Mouse (Mus musculus): ENCODE measurements around the gene Mib2.
"Not testable (repeated sequence)": the region's sequence is repeated elsewhere in the genome, so short reads cannot be mapped to it uniquely, and the experiment has no call there.

Gene Mib2

DNA sequence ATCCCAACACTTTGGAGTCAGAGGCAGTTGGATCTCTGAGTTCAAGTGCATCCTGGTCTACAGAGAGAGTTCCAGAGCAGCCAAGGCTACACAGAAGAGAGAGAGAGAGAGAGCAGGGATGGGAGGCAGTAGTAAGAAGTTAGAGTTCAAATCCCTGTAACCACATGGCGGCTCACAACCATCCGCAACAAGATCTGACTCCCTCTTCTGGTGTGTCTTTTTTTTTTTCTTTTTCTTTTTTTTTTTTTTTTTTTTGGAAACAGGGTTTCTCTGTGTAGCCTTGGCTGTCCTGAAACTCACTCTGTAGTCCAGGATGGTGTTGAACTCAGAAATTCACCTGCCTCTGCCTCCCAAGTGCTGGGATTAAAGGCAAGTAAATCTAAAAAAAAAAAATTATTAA is 3.1 kb upstream of the Mib2 start:
- in situ Hi-C loops (cut with MboI, MseI), result no loop called here

DNA sequence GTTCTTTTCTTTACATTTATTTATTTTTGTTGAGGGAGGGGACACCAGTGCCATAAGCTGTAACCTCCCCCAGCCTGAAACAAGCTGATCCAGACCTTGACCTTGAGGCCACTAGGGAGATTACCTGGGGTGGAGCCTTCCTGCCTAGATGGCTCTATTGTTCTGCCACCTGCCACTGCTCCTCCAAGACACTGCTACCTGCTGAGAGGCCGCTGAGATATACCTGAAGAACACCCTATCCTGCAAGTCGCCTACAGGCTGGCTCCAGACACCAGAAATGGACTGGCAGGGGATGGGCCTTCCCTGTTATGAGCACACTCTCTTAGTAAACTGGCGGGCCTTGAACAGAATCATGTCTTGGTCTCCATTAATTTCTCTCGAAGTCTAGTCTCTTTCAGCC is 1.2 kb upstream of the Mib2 start:
- in situ Hi-C loops (cut with MboI, MseI), result not testable (repeated sequence)

DNA sequence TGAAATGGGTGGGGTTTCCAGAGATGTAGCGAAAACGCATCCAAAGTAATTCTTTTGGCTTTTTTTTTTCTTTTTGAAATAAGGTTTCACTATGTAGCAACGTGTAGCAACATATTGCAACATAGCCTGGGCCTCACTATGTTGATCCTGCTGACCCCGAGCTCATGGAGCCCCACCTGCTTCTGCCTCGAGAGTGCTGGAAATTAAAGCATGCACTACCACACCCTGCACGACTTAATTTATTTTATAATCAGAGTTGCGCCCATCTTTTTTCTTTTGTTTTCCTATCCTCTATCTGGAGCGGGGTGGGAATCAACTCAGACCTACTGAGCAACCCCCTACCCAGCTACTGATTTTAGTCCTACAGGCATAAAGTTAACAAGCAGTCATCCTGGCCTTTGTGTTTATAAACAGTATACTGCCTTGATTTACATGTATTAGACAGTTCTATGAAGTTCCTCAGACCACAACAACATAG is 639 bp upstream of the Mib2 start:
- in situ Hi-C loops (cut with MboI, MseI), result no loop called here

DNA sequence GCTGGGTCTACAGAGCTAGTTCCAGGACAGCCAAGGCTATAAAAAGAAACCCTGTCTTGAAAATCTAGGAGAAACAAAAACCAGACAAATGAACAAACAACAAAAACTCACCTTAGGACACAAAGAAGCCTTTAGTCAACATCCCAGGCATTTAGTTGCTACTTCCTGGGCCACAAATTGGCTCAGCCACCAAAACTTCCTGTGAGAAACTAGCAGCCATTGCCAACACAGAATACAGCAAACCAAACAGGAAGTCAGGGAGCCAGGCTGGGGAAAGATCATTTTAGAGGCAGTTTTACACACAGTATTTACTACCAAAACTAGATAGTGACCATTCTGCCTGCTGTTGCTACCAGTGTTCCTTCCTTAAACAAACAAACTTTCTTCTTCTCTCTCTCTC is 2.1 kb downstream of the Mib2 start:
- in situ Hi-C loops (cut with MboI, MseI), result no loop called here

DNA sequence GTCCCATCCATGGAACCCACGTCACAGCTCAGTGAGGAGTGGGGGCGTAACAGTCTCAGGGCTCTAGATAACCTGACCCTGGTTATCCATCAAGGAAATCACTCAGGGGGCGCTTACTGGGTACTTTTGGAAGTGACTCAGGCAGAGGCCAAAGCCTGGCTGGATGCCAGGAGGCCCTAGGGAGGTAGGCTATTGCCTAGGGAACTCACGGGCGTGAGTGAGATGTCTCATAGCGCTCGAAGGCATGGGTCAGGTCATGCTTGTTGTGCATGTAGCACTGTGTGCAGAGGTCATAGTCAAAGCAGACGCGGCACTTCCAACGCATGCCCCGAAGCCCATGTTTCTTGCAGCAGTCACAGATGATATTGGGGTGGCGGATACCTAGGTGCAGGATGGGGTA is 8.4 kb downstream of the Mib2 start:
- in situ Hi-C loops (cut with MboI, MseI), result no loop called here

DNA sequence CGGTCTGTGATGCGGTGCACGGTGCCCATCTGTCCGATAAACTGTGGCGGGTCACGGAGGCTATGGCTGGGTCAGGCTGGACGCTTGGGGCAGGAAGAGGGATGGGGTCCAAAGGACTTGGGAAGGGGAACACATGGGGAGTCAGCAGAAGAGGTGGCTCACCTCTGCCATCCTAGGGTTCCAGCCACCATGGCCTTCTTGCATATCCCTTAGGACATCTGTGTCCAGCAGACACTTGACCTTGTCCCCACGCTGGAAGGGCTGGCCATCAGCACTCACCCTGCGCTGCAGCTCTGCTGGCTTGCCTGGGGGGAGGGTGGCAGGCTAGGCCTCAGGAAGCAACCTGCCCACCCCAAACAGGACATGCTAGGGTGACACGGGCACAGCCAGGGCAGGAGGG is 10.0 kb downstream of the Mib2 start:
- in situ Hi-C loops (cut with MboI, MseI), result no loop called here

DNA sequence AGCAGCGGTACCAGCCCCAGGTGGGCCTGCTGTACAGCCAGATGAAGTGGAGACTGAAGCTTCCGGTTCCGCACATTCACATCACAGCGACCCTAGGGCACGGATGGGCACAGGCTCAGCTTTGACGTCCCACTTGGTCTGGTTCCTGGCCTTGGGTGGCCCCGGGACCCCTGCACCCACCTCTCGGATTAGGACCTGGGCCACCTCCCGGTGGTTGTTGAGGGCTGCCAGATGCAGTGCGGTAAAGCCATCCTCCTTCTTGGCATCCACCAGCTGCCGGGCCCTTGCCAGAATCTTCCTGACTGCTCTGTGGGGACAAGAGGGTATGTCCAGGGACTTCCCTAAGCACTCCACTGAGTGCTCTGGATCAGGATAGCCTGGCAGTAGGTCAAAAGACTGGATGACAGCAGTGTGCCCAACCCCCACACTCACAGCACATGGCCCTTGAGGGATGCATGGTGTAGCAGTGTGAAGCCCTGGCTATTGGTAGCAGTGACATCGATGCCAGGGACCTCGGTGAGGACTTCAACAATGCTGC is 12.7 kb downstream of the Mib2 start:
- in situ Hi-C loops (cut with MboI, MseI), result no loop called here

DNA sequence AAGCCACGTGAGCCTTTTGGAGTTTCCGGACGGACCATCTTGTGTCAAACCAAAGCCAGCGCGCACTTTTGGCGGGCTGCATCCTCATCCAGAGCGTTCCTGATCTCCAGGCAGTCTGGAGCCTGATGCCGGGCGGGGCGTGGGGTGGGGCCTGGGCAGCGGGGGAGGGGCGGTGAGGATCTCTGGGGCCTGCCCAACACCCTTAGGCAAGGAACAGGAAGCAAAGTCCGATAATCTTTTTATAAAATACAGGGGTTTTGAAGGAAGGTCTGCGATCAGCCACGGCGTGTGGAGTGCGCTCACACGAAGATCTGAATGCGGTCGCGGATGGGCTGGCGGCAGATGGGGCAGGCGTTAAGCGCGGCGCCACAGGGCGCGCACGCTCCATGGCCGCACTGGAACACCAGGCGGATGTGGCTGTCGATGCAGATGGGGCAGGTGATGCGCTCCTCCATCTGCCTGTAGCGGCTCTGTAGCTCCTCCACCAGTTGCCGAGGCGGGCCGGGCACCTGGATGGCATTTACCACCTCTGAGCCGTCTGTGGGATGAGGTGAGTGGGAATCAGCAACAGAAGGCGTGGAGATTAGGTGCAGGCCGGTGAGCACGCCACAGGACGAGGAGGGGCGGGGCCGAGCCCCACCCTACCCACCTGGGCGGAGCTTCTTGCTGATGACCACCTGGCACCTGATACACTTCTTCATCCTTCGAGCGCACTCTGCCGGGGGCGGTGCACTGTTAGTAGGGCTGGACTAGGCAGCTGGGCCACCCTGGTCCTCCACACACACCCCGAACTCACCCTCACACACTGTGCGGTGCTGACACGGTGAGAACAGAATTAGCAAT is 14.3 kb downstream of the Mib2 start:
- in situ Hi-C loops (cut with MboI, MseI), result no loop called here

DNA sequence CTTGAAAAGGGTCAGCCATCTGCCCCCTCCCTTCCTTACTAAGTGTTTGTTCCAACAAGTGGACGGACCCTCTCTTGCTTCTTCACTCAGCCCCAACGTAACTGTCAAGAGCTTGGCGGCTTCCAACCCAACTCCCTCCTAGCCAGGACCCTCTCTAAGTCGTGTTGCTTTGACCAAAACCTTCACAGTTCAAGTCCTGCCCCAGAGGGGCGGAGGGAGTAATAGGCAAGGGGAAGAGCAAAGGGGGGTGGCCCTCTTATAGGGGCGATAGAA is 14.9 kb downstream of the Mib2 start:
- in situ Hi-C loops (cut with MboI, MseI), result no loop called here

DNA sequence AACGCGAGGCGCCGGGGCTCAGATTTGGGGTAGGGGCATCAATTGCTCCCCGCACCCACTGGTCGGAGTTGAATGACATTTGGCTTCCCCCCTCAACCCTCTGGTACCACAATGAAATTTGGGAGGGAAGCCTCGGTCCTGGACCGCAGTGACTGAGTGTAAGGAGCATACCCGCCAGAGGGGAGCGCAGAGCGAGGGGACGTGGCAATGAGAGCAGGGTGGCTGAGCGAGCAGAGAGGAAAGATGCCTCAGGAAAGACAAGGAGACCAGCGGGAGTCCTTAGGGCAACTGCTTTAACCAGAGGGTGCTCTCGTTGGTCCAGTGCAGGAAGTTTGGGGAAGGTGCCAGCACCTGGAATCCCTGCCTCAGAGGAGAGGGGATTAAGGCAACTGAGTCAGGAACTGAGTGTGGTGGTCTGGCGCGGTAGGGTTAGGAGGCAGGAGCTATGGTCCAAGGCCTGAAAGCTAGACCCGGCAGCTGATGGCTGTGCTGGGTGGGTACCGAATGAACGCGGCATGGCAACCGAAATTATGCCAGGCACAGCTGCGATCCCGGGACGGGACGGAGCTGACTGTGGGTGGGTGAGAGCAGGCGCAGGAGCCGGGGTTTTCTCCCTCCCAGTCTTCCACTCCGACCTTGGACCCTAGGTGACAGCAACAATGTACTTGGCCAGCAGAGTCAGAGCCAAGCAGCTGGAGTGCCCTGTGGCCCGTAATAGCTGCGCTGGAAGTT is 15.4 kb downstream of the Mib2 start:
- in situ Hi-C loops (cut with MboI, MseI), result no loop called here

DNA sequence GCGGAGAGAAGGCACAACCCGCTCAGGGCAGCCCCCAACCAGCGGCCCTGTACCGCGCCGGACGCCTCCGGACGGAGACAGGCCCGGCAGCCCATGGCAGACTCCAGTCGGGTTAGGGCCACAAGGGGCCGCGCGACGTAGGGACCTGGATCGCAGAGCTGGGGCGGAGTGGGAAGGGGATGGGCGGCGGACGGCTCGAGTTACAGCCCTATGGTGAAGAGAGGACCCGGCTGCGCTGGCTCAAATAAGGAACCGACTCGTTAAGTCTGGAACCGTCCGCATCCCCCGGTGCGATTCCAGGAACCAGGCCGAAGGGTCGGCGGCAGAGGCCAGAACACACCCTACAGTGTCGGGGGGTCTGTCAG is 15.9 kb downstream of the Mib2 start, which contains the start of gene Mmp23:
TSS of gene Mmp23 (minus strand) at position 299 of the 365 bp plus-strand sequence.
- in situ Hi-C loops (cut with MboI, MseI), result no loop called here

DNA sequence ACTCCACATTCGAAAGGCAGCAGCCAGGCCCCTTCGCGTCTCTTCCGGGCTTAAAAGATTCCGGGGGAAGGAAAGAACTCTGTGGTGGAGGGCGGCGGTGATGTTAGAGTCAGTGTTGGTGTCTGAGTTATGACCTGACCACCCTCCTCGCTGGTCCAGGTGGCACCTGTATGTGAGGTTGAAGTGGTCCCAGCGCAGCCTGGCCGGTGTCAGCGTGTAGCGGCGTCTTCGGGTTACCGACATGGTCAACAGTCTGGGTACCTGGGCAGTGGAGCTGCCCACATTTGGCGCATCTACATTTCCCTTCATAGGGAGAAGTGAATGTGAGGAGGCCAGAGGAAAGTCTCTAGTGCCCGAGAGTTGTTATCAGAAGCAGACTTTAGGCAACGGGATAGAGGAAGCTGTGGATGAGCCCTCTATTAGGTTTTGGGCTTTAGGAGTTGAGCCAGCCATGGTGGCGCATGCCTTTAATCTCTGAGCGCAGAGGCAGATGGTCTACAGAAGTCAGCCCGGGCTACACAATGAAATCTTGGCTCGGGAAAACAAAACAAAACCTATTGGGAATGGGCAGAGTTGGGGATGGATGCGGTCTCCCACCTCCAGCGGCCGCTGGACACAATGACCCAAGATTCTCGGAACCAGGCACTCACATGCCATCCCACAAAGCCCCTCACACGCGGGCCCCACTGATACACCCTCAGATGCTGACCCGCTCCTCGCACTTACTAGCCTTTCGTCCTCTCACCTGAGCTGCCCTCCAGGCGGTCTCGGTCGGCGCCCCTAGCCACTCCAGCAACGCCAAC is 16.5 kb downstream of the Mib2 start:
- in situ Hi-C loops (cut with MboI, MseI), result no loop called here

DNA sequence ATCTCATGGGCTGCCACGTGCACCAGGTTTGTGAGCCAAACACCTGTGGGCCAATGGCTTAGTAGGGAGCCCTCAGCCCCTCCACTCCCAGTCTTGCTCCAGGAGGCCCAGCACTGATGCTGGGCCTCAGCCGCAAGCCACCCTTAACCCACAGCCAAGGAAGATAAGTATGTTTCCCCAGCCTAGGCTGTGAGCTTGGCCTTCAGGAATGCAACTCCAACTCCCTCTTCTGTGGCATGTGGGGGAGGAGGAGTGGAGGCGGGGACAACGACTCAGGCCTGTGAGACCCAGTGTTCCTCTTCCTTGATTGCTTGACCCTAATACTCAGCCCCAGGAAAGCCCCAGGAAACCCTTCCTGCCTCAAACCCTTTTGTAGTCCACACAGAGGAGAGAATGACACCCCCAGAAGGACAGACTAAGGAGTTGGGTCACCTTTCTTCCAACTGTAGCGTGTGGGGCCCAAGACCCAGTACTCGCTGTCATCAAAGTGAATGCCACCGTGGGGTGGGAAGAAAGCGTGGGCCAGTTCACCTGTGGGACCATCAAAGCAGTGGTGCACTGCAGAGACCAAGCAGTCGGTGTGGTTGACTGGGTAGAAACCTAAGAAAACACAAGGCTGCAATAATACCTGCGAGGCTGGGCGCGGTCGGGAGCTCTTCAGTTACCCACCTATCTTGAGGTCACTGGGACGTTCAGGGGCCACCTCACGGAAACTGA is 17.3 kb downstream of the Mib2 start:
- in situ Hi-C loops (cut with MboI, MseI), result no loop called here

DNA sequence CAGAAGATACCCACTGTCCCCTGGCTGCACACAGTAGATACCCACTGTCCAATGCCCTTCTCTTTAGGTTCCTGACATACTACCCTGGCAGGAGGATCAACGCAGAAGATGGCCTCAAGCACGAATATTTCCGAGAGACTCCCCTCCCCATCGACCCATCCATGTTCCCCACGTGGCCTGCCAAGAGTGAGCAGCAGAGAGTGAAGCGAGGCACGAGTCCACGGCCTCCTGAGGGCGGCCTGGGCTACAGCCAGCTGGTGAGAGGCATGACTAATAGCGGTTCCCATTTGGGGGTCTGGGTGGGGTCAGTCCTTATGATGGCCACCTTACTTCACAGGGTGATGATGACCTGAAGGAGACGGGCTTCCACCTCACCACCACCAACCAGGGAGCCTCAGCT is 19.6 kb downstream of the Mib2 start:
- in situ Hi-C loops (cut with MboI, MseI), result no loop called here

DNA sequence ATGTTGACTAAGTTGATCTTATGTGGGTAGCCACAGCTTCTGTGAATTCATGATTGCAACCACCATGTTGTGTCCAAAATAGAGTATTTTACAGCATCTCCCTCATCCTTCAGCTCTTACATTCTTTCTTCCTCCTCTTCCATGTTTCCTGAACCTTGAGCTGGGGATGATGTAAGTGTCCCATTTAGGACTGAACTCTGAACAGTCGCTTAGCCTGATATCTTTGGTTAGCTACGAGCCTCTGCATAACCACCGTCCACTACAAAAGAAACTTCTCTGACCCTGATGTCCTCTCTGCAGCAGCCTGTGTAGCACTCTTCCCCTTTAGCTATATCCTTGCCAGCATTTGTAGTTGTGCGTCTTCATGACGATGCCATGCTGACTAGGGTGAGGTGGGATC is 23.3 kb downstream of the Mib2 start:
- in situ Hi-C loops (cut with MboI, MseI), result no loop called here

DNA sequence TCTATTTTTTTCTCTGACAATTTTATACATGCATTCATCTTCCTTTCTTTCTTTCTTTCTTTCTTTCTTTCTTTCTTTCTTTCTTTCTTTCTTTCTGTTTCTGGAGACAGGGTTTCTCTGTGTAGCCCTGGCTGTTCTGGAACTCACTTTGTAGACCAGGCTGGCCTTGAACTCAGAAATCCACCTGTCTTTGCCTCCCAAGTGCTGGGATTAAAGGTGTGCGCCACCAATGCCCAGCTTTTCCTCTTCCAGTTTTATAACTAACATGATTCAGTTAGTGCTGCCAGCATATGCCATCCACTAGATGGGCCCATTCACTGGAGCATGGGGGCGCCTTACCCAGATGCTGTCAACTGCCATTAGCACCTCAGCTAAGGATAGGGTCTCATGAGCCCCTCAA is 23.7 kb downstream of the Mib2 start, which contains the start of gene Gm10563:
TSS of gene Gm10563 (minus strand) at position 101 of the 400 bp plus-strand sequence.
- in situ Hi-C loops (cut with MboI, MseI), result not testable (repeated sequence)

DNA sequence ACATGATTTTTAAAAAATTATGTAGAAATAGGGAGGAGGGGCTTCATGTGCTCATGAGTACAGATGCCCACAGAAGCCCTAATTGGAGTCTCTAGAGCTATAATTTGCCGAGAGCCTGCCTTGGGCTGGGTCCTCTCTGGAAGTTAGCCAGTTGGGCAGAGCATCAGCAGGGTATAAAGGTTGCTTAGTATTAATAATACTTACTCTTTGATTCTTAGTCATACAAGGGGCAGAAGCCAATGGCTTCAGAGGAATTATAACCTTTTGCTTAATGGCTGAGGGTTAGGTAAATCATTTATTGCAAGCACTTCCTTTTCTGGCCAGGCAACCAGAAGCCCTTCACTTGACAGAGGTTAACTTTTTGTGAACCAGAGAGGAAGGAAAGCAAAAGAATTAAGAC is 25.5 kb downstream of the Mib2 start:
- in situ Hi-C loops (cut with MboI, MseI), result loop anchor here (5.0 kb wide), 1 partner anchor 54 kb away; no protein-coding TSS in a partner anchor

DNA sequence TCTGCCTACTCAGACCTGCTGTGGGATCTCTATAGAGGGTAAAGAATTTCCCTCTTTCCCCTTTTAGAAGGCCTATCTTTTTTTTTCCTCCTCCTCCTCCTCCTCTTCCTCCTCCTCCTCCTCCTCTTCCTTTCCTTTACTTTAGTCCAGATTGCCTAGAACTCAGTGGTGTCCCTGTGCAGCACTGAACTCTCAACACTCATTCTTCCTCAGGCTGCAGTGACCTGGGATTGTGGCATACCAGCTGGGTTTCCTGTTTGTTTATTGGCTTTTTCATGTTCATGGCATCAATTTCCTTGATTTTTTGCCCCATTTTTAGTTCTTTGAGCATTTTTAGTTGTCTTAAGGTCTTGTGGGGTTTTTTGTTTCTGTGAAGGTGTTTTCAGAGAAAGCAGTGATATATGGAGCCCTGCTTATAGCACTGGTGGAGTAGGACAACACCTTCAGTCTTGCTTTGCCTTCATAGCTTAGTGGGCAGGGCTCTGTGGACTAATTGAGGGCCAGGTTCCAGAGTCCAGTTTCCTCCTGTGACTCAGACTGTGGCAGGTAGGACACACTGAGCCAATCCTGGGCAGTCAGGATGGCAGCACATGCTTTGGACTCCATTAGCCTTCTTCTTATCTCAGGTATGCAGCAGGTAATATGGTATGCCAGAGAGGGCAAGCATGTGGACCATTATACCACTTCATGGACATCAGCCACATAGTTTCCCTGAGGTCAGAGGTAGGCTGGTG is 33.1 kb downstream of the Mib2 start:
- in situ Hi-C loops (cut with MboI, MseI), result no loop called here

DNA sequence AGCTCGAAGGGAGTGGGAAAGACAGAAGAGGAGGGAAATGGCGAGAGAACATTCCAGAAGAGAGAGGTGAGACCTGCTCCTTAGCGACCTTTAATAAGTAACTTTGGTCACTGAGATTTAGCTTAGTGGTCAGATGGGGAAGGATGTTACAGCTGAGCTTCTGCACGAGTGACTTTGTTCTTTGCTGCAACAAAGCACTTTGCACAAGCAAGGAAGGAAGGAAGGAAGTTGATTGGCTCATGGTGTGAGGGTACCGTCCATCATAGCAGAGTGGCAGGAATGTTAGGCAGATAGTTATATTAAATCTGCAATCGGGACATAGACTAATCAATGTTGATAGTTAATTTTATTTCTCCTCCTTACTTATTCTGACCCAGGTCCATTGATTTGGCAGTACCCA is 38.7 kb downstream of the Mib2 start:
- in situ Hi-C loops (cut with MboI, MseI), result no loop called here
